Mouse (Mus musculus): ENCODE results near the gene Sqor.

DNA sequence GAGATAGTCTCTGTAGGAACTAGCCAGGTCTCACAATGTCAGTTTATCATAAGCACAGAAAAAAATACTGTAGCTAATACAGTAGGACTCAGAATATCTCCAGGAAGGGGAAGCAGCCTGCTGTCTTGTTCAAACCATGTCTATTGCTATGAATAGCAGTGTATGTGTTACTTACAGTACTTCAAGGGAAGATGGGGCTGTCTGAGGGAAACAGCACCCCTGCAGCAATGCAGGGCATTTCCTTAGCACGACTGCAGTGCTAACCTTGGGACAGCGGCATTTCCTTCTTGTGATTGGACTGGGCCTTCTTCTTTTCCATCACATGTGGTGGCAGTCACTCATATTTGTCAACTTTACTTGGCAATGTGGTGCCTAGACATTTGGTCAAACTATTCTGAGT lies 11.8 kb downstream of the Sqor start:
- TF ChIP-seq POLR2A (IDR thresholded peaks at IDR 0.05; ENCODE audit: borderline replicate concordance, extremely low read depth, insufficient read depth, insufficient read length, poor library complexity, severe bottlenecking) (no peak), CTCF (IDR thresholded peaks at IDR 0.05; ENCODE audit: borderline replicate concordance, extremely low read depth, insufficient read depth, insufficient read length) (no peak)
